Comparison of ENCODE assay signal across 8 mouse cellular contexts in the genomic region with DNA sequence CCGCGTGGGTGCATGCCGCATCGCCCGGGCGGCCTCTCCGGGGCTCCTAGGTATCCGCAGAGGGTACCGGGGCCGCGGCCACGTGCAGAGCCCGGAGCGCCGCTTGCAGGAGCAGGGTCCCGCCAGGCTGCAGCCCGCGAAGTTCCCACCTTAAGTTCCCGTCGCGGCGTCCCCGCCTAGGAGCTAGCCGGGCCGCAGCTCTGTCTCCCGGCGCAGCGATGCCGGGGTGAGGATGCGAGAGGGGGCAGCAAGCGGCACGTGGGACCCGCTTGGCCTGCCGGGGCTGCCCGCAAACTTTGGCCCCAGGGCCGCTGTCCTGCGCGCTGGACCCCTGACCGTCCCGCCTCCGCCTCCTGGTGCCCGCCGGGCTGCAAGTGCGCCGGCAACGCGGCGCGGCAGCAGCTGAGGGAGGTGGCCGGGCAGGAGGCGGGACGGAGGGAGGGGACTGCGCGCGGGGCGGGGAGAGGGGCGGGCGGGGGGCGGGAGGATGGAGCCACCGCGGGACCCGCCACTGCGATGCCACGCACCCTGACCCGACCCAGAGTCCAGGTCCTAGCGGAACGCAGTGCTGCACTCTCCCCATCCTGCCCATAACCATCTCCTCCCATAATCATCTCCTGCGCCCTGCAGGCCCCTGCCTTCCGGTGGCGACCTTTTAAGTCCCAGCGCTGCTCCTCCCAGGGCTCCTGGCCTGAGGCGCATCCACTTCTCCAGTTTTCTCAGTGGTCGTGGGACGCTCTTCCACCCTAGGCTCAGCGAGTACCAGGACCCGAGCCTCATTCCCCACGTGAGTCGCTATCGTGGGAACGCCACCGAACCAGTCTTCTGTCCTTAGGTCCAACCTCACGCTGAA. TPM values are rescaled to one million over a fixed set of nuclear protein-coding genes. Genes with fewer than 3 reads are reported as not detected.
DNase-seq lines count a peak whose midpoint lies in the region; ATAC-seq lines count a peak whose summit lies in the region.

No protein-coding gene starts in this region.

- H3K4me2 ChIP-seq in heart, embryonic 11.5 days, result peak overlapping the region; percentile 59

- H3K9me3 ChIP-seq in heart, embryonic 10.5 days, result peaks cover 6% of the 10 kb centered on the region
- H3K9me3 ChIP-seq in heart, embryonic 11.5 days (replicated peaks; ENCODE audit: control insufficient read depth, low read length), result no peaks in the 10 kb centered on the region; the same call in 1 of the 2 replicates

- H3K36me3 ChIP-seq in heart, embryonic 10.5 days, result no peaks in the 10 kb centered on the region
- no peaks in the 10 kb centered on the region for H3K36me3 ChIP-seq in heart, embryonic 11.5 days (ENCODE audit: control insufficient read depth, insufficient read depth, low read length)

- intact Hi-C loops in heart, postnatal 25 days (cut with DNase I), result no loop called here

- H3K4me3 ChIP-seq in heart, embryonic 10.5 days, result peak overlapping the region; percentile 66
- peak overlapping the region; percentile 41 for H3K4me3 ChIP-seq in heart, embryonic 11.5 days (ENCODE audit: low read depth, low read length)

- H3K27me3 ChIP-seq in heart, embryonic 10.5 days (ENCODE audit: insufficient read depth, poor library complexity, severe bottlenecking), result peaks cover 85% of the 10 kb centered on the region
- peaks cover 84% of the 10 kb centered on the region for H3K27me3 ChIP-seq in heart, embryonic 11.5 days (ENCODE audit: control insufficient read depth, insufficient read depth, low read length)

- peaks cover 41% of the 10 kb centered on the region for H3K4me1 ChIP-seq in heart, embryonic 10.5 days
- H3K4me1 ChIP-seq in heart, embryonic 11.5 days (ENCODE audit: control insufficient read depth, insufficient read depth, low read length), result peaks cover 10% of the 10 kb centered on the region

- peak overlapping the region; percentile 74 for H3K27ac ChIP-seq in heart, embryonic 10.5 days
- no peak overlapping the region for H3K27ac ChIP-seq in heart, embryonic 11.5 days (ENCODE audit: low read depth, low read length)

- no peak for DNase-seq in heart, embryonic 10.5 days (ENCODE audit: low spot score)
- no peak for DNase-seq in heart, postnatal 25 days (ENCODE audit: low spot score)
- peak; percentile 34 for DNase-seq in brain, adult 2 months (ENCODE audit: low read depth, low spot score)
- peak; percentile 41 for DNase-seq in kidney, adult 9 months
- peak; percentile 42 for DNase-seq in lung, postnatal 14 days
- DNase-seq in right cerebral cortex, postnatal 4 days, result peak; percentile 61
- no peak for DNase-seq in cerebellum, adult 18-20 months

- 0 out of 2 replicates have a peak overlapping the region, but pooled peaks have one; percentile 34 for H3K9ac ChIP-seq in heart, embryonic 11.5 days (ENCODE audit: low read depth, low read length)

- peak; percentile 2; the same call in 1 of the 2 replicates for ATAC-seq in heart, embryonic 11.5 days (replicated peaks; ENCODE audit: insufficient number of reproducible peaks, low FRiP score, low TSS enrichment)

- WGBS in heart, embryonic 10.5 days, result 1% methylated on average over 76 of the region's 82 CpGs
- WGBS in heart, embryonic 11.5 days (ENCODE audit: insufficient replicate concordance), result 1% methylated on average over 70 of the region's 82 CpGs

RNA-seq across cellular contexts. Expression of gene Kcng1, which starts 0.6 kb away (rescaled TPM):
- polyA plus RNA-seq in heart, embryonic 10.5 days (2016; fragmentation: Nextera tagmentation; extraction: Ambion mirVana), result 2.6 and 4.2 TPM in 2 replicates
- not detected for total RNA-seq in heart, postnatal 25 days (2021)
- polyA plus RNA-seq in heart, embryonic 11.5 days (2014; fragmentation: Nextera tagmentation; extraction: Ambion mirVana), result 1.1 and 1.2 TPM in 2 replicates

RNA-seq across cellular contexts. Expression of gene Mocs3, which starts 50.5 kb away (rescaled TPM):
- polyA plus RNA-seq in heart, embryonic 10.5 days (2016; fragmentation: Nextera tagmentation; extraction: Ambion mirVana), result 5.3 and 7.3 TPM in 2 replicates
- 1 to 10 TPM; 6.2 to 7.1 TPM for total RNA-seq in heart, postnatal 25 days (2021)
- polyA plus RNA-seq in heart, embryonic 11.5 days (2014; fragmentation: Nextera tagmentation; extraction: Ambion mirVana), result 4.1 and 4.5 TPM in 2 replicates

RNA-seq across cellular contexts. Expression of gene Dpm1, which starts 50.6 kb away (rescaled TPM):
- 79.5 and 84.1 TPM in 2 replicates for polyA plus RNA-seq in heart, embryonic 10.5 days (2016; fragmentation: Nextera tagmentation; extraction: Ambion mirVana)
- total RNA-seq in heart, postnatal 25 days (2021), result 10 to 100 TPM; 61.8 to 70.6 TPM
- 74.5 and 85.1 TPM in 2 replicates for polyA plus RNA-seq in heart, embryonic 11.5 days (2014; fragmentation: Nextera tagmentation; extraction: Ambion mirVana)

RNA-seq across cellular contexts. Expression of gene Gm20716, which starts 50.8 kb away (rescaled TPM):
- 12.5 and 16.6 TPM in 2 replicates for polyA plus RNA-seq in heart, embryonic 10.5 days (2016; fragmentation: Nextera tagmentation; extraction: Ambion mirVana)
- total RNA-seq in heart, postnatal 25 days (2021), result 10 to 100 TPM; 12.6 to 13.6 TPM
- polyA plus RNA-seq in heart, embryonic 11.5 days (2014; fragmentation: Nextera tagmentation; extraction: Ambion mirVana), result 17.2 and 19.4 TPM in 2 replicates

Comparison
In these comparisons a context has a peak if more than half of its experiments do, and no peak if none do; other contexts are left out.
1. DNase-seq: peak in brain, adult 2 months (single experiment), kidney, adult 9 months (single experiment), lung, postnatal 14 days (single experiment) and right cerebral cortex, postnatal 4 days (single experiment); none in heart, embryonic 10.5 days (single experiment), heart, postnatal 25 days (single experiment) and cerebellum, adult 18-20 months (0 of 2).